Mouse (Mus musculus) thymus, postnatal 14 days (tissue): ENCODE results near the gene Dennd1a.

ENCODE experiments used
- DNase-seq: peaks from one replicate; pipeline ENCODE4 v3.0.0; 2021

The Dennd1a gene

DNA sequence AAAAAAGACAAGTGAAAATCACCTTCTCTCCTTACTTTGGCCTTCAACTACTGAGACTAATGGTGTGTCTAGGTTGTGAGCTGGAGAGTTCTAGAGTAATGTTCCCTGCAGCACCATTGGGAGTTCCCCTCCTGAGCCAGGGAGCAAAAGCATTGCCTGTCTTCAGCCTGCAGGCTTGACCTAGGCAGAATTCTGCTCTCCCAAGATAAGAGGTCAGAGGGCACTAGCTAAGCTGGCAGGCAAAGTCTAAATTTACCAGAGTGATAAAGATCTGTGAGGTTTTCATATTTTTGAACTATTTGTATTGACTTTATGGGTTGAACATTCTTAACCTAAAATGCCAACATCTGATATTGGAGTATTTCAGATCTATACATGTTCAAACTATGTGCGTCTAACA, 125.7 kb downstream of the Dennd1a start:
- no peak for DNase-seq

GRCm38 (mm10) chr2:38159736-38160135, 127.5 kb downstream of the Dennd1a start:
- DNase-seq = no peak

DNA sequence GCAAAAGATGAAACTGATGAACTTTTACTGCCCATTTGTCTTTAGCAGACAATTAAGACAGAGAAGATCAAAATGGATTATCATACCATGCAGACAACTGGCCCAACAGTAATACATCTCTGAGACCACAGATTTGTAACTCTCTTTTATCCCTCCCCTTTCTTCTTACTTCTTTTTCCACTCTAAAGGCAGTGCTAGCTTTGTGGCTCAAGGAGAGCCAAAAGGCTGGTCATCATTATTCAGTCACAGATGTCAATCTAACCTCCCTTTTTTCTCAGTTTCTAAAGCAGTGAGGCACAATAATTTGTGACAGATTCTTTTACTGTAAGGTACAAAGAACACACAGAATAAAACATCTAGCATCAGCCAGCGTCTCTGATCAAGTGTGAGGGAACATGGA, 130.2 kb downstream of the Dennd1a start:
- no peak for DNase-seq

GRCm38 (mm10) chr2:38156001-38156400, 131.2 kb downstream of the Dennd1a start:
- DNase-seq = no peak

DNA sequence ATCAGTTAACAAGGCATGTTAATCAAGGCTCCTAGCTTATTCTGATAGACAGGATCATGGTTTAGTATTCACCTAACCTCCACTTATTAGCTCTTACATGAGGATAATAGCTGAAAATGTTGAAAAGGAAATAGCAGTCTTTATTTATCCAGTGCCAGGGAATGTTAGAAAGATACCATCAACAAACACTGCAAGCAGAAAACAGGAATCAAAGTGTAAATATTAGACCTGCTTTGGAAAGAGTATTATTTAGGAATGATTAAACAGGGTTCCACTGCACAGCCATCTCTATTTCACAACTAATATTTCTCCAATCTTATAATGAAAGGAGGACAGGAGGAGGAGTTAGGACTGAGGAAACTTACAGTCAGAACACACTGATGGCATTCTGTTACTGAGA, 142.4 kb downstream of the Dennd1a start:
- no peak for DNase-seq

GRCm38 (mm10) chr2:38144067-38144779, 143.0 kb downstream of the Dennd1a start:
- DNase-seq = no peak

GRCm38 (mm10) chr2:38142905-38143304, 144.3 kb downstream of the Dennd1a start:
- no peak for DNase-seq

- DNase-seq = no peak
Observed at GRCm38 (mm10) chr2:38142210-38142609, 145.0 kb downstream of the Dennd1a start.

DNA sequence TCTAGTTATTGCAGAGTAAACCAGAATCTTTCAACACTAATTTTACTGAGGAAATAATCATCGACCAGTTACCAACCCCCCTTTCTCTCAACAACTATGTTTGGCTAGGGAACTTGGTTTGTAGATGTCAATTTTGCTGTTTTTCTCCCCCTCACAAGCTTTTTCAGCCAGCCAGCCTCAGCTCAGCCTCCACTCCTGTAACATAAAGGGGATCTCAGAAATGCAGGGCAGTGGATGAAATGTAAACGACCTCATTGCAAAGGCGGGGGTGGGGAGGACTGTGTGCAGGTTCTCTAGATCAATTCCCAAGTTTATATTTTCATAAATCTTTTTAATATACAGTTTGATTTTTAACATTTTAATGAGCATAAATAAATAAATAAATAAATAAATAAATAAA, 147.7 kb downstream of the Dennd1a start:
- DNase-seq = no peak

- no peak for DNase-seq
Observed at GRCm38 (mm10) chr2:38137086-38137485, 150.1 kb downstream of the Dennd1a start.

DNA sequence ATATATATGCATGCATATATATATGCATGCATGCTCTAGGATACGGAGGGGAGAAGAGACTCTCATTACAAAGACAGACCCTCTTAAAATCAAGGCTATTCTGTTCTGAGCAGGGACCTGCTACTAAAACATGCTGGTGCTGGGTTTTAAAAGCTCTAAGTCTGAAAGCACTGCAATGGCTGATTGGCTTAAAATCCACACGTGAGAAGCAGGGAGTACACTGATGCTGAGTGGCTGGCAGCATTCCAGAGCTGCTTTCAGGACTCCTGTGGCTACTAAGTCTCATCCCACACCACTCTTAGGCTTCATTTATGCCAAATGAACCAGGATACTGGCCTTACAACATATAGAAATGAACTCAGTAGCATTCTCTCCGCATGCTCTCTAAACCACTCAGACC, 151.8 kb downstream of the Dennd1a start:
- no peak for DNase-seq

GRCm38 (mm10) chr2:38133036-38133825, 154.0 kb downstream of the Dennd1a start:
- DNase-seq = peak; percentile 8

GRCm38 (mm10) chr2:38132233-38132822, 154.9 kb downstream of the Dennd1a start:
- DNase-seq = no peak

- no peak for DNase-seq
Observed at GRCm38 (mm10) chr2:38131538-38131937, 155.7 kb downstream of the Dennd1a start.

DNA sequence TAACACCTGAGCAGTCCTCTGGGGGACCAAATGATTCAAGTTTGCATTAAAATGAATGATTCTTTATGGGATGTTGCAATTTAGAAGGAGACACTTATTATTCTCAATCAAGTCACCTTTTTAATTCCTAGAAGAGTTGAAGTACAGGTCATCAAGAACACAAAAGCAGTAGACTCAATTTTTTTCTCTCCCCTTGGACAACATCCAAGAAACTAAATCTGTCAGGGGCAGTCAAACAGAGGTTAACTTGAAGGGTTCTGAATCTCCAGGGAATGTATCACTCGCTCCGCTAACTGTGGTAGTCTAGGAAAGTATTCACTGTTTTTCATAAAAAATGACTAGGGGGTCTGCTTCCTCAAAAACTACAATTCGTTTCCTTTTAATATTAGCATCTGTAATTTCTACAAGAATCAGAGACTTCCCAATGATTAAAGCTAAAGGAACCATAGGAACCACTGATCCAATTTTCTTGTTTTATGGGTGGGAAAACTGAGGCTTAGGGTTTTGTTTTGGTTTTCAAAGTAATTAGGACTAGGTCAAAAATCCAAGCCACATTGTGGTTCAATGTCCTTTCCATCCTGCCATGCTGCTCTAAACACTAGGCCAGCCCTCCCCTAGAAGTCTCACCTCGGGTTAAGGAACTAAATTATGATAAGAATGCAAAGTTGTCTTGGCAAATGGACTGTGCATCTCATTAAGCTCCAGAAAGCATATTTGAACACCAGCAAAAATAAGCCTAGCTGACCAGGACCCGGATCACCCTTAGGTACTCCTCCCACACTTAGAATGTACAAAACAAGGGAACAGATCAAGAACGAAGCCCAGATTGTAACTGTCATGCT, 157.0 kb downstream of the Dennd1a start:
- no peak for DNase-seq

DNA sequence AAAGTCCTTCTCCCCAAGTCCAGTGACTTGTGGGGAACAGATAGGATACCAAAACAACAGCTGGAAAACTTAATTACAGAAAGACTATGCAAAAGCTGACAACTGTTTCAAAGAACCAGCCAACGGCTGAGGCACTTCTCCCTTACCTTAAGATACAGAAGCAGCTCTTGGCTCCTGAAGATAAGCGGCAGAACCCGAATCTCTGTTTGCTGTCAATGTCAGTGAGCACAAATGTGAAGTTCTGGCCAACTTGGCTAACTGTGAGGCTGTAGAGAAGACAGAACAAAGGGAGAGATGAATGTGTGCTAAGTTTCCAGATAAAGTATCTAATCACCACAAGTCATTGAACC, 160.8 kb downstream of the Dennd1a start:
- no peak for DNase-seq

- no peak for DNase-seq
Observed at GRCm38 (mm10) chr2:38125671-38126382, 161.4 kb downstream of the Dennd1a start.

- no peak for DNase-seq
Observed at GRCm38 (mm10) chr2:38124727-38125126, 162.5 kb downstream of the Dennd1a start.

- no peak for DNase-seq
Observed at GRCm38 (mm10) chr2:38115000-38115399, 172.2 kb downstream of the Dennd1a start.

DNA sequence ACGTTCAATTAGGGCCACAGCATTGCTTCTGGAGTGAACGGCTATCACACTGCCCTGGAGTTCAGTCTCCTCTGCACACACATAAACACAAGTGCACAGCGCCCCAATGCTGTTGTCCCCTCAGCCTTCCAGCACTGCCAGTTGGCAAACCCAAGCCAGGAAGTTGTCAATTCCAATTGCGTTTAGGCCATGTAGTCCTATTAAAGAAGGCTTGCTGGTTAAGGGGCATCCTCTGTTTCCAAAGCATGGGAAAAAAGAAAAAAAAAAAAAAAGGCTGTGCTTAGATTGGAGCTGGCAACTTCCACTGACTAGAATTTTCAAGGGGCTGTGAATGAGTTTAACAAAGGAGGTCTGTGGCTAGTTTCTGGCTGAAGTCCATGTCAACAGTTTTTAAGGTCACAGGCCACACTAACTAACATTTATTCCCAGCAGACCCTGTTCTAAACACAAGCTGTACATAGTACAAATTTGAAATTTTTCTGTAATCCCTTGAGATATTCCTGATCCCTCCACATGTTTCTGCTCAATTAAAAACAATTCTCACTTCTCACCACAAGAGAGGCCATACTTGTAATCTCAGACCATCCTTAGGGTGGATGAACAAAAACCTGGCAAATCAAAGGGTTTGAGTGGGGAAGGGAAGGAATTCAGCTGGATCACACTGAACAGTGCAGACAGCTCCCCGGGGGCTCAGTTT, 175.4 kb downstream of the Dennd1a start:
- DNase-seq = no peak

DNA sequence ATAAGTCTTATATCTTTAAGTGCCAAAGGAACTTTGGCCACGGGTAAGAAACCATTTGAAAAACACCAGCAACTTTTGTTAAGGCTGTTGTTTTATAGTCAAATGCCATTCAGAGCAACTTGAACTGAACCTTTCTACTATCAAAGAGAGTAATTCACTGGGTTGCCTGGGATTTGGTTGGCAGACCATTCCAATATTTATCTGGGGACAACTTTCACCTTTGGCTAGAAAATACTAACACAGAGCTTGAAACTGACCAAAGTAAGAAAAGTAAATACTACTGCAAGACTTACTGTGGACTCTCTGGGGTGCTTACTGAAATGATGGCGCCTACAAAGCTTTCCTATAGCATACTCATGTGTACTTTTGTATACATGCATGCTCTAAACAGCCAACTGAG, 178.6 kb downstream of the Dennd1a start:
- DNase-seq = no peak

- DNase-seq = no peak
Observed at GRCm38 (mm10) chr2:38102674-38103073, 184.5 kb downstream of the Dennd1a start.
